ENCODE assay signal across 21 mouse cellular contexts in genomic region chr6:141405496-141405895, GRCm38 (mm10).
"Had no signal": no experiment of that assay in that cellular context is flagged by ENCODE, and none has a peak within 500 bp of the region (broad histone marks: within the 10 kb centered on the region; RNA-seq: fewer than 3 reads in every experiment).

No protein-coding gene starts in this region.

- H3K9ac ChIP-seq: liver, embryonic 13.5 days; liver, embryonic 15.5 days; liver, postnatal 0 days; lung, embryonic 15.5 days; midbrain, embryonic 12.5 days; neural tube, embryonic 12.5 days; neural tube, embryonic 15.5 days had no signal

- DNase-seq: liver, embryonic 13.5 days; liver, postnatal 0 days; lung, adult 2 months; lung, postnatal 10 days; lung, postnatal 4 days; midbrain, embryonic 14.5 days; right cerebral cortex, adult 18-20 months; right cerebral cortex, postnatal 25 days; right cerebral cortex, postnatal 4 days; spleen, adult 18-20 months; thymus, adult 18-20 months; thymus, postnatal 25 days; thymus, postnatal 4 days had no signal

- H3K4me2 ChIP-seq: liver, embryonic 13.5 days; liver, embryonic 15.5 days; lung, embryonic 15.5 days; midbrain, embryonic 12.5 days; neural tube, embryonic 12.5 days; neural tube, embryonic 15.5 days had no signal

- H3K27me3 ChIP-seq: liver, embryonic 13.5 days; liver, embryonic 15.5 days; lung, embryonic 15.5 days; midbrain, embryonic 12.5 days; neural tube, embryonic 12.5 days; neural tube, embryonic 15.5 days had no signal

- H3K4me1 ChIP-seq: liver, embryonic 13.5 days; liver, embryonic 15.5 days; midbrain, embryonic 10.5 days; midbrain, embryonic 12.5 days; neural tube, embryonic 12.5 days had no signal

- H3K9me3 ChIP-seq: liver, embryonic 13.5 days; liver, embryonic 15.5 days; lung, embryonic 15.5 days; midbrain, embryonic 10.5 days; midbrain, embryonic 12.5 days; neural tube, embryonic 12.5 days; neural tube, embryonic 15.5 days had no signal

- H3K27ac ChIP-seq: liver, embryonic 13.5 days; liver, embryonic 15.5 days; lung, embryonic 15.5 days; midbrain, embryonic 10.5 days; midbrain, embryonic 12.5 days; neural tube, embryonic 12.5 days; neural tube, embryonic 15.5 days had no signal

- H3K36me3 ChIP-seq: liver, embryonic 13.5 days; liver, embryonic 15.5 days; lung, embryonic 15.5 days; midbrain, embryonic 10.5 days; midbrain, embryonic 12.5 days; neural tube, embryonic 12.5 days; neural tube, embryonic 15.5 days had no signal

- ATAC-seq: liver, postnatal 0 days; midbrain, embryonic 16.5 days had no signal

- H3K4me3 ChIP-seq: liver, embryonic 13.5 days; liver, embryonic 15.5 days; lung, embryonic 15.5 days; midbrain, embryonic 10.5 days; midbrain, embryonic 12.5 days; myocyte; neural tube, embryonic 12.5 days; neural tube, embryonic 15.5 days had no signal
